Mouse (Mus musculus) kidney, embryonic 15.5 days (tissue): ENCODE measurements around the gene Olfr1153. TPM values are rescaled to one million over a fixed set of nuclear protein-coding genes. Genes with fewer than 3 reads are reported as not detected.

ENCODE experiments used
- ATAC-seq: fragments of 200-750 bp; cut with Nextera tagmentation; replicated peaks from 2 replicates; pipeline ENCODE4 v1.8.0; 2017; ENCODE audit warnings: moderate TSS enrichment; ENCODE audit not compliant: low FRiP score
- H3K27ac ChIP-seq: fragments of 300-500 bp; sonication (generic); 2 replicates; pipeline ENCODE4 v1.5.1; 2015; ENCODE audit warnings: mild to moderate bottlenecking, inconsistent platforms
- H3K27me3 ChIP-seq: fragments of 300-500 bp; sonication (generic); 2 replicates; pipeline ENCODE4 v1.6.1; 2015; ENCODE audit warnings: inconsistent platforms
- H3K36me3 ChIP-seq: fragments of 300-500 bp; sonication (generic); 2 replicates; pipeline ENCODE4 v1.6.1; 2015; ENCODE audit warnings: inconsistent platforms
- H3K4me1 ChIP-seq: fragments of 300-500 bp; sonication (generic); 2 replicates; pipeline ENCODE4 v1.6.1; 2015; ENCODE audit warnings: inconsistent platforms
- H3K4me2 ChIP-seq: fragments of 300-500 bp; sonication (generic); 2 replicates; pipeline ENCODE4 v1.6.1; 2015; ENCODE audit warnings: moderate library complexity, mild to moderate bottlenecking, inconsistent platforms
- H3K4me3 ChIP-seq: fragments of 300-500 bp; sonication (generic); replicated peaks from 2 replicates; pipeline ENCODE4 v1.5.1; 2015; ENCODE audit warnings: mild to moderate bottlenecking, inconsistent platforms
- H3K9ac ChIP-seq: fragments of 300-500 bp; sonication (generic); 2 replicates; pipeline ENCODE4 v1.6.1; 2015; ENCODE audit warnings: mild to moderate bottlenecking, inconsistent platforms
- H3K9me3 ChIP-seq: fragments of 300-500 bp; sonication (generic); replicated peaks from 2 replicates; pipeline ENCODE4 v1.6.1; 2016; ENCODE audit warnings: inconsistent platforms
- WGBS: fragments of 180-500 bp; shearing (Covaris S2); methylation state at CpG from one replicate; pipeline ENCODE4 v1.1.7; 2015; ENCODE audit warnings: mixed read lengths; 5-methylcytosine and 5-hydroxymethylcytosine counted together
- polyA plus RNA-seq: library from polyadenylated mRNA; unstranded; fragments of >200 nt; fragmentation: Nextera tagmentation; extraction: Ambion mirVana; gene quantifications from 2 replicates; pipeline ENCODE4 v1.2.1, GENCODE M21; 2015

Olfr1153 gene
- not detected in 2 replicates for polyA plus RNA-seq

DNA sequence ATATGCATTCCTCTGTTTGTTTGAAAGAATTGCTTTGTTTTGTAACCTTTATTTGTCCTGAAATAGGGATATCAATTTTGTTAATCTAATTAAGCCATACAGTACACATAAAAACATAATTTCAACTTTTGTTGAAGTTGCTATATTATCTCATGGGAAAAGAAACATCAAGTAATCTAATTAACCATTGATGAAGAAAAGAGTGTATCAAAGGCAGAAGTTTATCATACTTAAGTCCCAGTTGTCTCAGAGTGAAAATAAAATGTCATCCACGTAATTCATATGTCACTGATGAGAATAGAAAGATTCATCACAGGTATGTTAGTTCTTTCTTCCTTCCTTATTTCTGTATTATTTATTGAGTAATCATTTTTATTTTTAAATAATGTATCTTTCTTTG is at the start of gene Olfr1153:
Gene Olfr1153, plus strand, starts transcription at position 301 of the 400 bp plus-strand sequence.
- H3K9ac ChIP-seq, result no peak within 1 kb of the TSS
- no peak within 1 kb of the TSS for H3K4me2 ChIP-seq
- no peak within 1 kb of the TSS for H3K4me3 ChIP-seq
- no peak within 1 kb of the TSS for H3K27ac ChIP-seq
- no peaks in the 10 kb centered on the region for H3K27me3 ChIP-seq
- ATAC-seq, result no peak
- H3K36me3 ChIP-seq, result no peaks in the 10 kb centered on the region
- H3K4me1 ChIP-seq, result no peaks in the 10 kb centered on the region
- no peaks in the 10 kb centered on the region for H3K9me3 ChIP-seq
- WGBS, result 77% methylated on average over 1 of the region's 1 CpGs

DNA sequence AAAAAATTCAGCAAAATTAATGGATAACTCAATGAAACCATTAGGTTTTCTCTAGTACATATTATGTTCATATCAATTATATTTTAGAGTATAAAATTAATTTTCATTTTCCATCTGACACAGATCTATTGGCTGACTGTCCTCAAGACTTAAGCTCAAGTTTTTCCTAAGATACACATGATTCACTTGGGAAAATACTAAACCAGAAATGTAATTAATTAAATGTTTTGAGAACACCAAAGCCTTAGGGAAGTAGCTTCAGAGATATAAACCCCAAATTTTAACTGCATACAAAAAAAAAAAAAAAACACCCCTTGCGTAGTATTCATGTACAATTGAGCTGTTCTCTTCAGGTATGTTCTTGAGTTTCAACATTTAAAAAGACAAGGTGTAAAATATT is 39.2 kb upstream of the Olfr1153 start, which contains the start of gene Olfr1151:
Gene Olfr1151, plus strand, starts transcription at position 301 of the 400 bp plus-strand sequence.
- no peak within 1 kb of the TSS for H3K27ac ChIP-seq
- H3K36me3 ChIP-seq, result no peaks in the 10 kb centered on the region
- no peaks in the 10 kb centered on the region for H3K9me3 ChIP-seq
- WGBS, result 92% methylated on average over 1 of the region's 1 CpGs
- H3K27me3 ChIP-seq, result no peaks in the 10 kb centered on the region
- H3K4me1 ChIP-seq, result no peaks in the 10 kb centered on the region
- no peak for ATAC-seq
- no peak within 1 kb of the TSS for H3K4me3 ChIP-seq
- no peak within 1 kb of the TSS for H3K9ac ChIP-seq
- H3K4me2 ChIP-seq, result no peak within 1 kb of the TSS

DNA sequence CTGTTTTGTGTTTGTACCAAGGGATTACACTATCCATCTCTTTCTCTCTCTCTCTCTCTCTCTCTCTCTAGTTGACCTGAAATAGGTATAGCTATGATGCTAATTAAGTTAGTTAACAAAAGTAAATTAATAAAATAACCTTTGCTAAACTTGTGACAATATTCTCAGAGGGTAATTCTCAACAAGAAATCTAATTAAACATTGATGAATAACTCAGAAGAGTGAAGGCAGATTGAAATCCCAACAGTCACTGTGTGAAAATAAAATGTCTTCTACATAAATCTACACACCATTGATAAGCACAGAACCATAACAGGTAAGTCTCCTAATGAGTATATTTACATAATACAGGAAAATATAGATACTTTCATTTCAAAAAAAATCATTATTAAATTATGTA is 28.6 kb upstream of the Olfr1153 start, which contains the start of gene Olfr1152:
Gene Olfr1152, plus strand, starts transcription at position 301 of the 400 bp plus-strand sequence.
- Histone ChIP-seq H3K27me3 (no peaks in the 10 kb centered on the region), H3K36me3 (no peaks in the 10 kb centered on the region), H3K9me3 (no peaks in the 10 kb centered on the region), H3K4me1 (no peaks in the 10 kb centered on the region), H3K27ac (no peak within 1 kb of the TSS), H3K9ac (no peak within 1 kb of the TSS), H3K4me3 (no peak within 1 kb of the TSS), H3K4me2 (no peak within 1 kb of the TSS)
- no peak for ATAC-seq

DNA sequence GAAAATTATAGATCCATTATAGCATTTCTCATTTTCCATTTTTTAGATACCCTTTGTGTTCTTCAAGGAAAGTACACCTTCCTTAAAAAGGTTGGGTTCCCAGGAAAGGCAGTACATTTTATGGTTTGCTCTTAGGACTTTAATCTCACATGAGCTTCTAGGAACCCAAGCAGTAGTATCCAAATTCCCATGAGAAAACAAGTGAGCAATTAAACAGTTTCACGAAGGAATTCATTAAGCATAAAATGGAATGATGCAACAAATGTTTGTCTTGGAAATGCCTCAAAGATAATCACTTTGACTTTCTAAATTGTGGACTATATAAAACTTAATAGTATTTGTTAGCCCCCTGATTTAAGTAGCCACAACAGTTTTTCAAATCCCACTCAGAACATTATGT is 10.3 kb downstream of the Olfr1153 start, which contains the start of gene Olfr1154:
Gene Olfr1154, minus strand, starts transcription at position 101 of the 400 bp plus-strand sequence.
- Histone ChIP-seq H3K4me3 (no peak within 1 kb of the TSS), H3K27me3 (no peaks in the 10 kb centered on the region), H3K9me3 (no peaks in the 10 kb centered on the region), H3K36me3 (no peaks in the 10 kb centered on the region), H3K27ac (no peak within 1 kb of the TSS), H3K9ac (no peak within 1 kb of the TSS), H3K4me1 (no peaks in the 10 kb centered on the region), H3K4me2 (no peak within 1 kb of the TSS)
- WGBS, result 84% methylated on average over 1 of the region's 1 CpGs
- no peak for ATAC-seq

DNA sequence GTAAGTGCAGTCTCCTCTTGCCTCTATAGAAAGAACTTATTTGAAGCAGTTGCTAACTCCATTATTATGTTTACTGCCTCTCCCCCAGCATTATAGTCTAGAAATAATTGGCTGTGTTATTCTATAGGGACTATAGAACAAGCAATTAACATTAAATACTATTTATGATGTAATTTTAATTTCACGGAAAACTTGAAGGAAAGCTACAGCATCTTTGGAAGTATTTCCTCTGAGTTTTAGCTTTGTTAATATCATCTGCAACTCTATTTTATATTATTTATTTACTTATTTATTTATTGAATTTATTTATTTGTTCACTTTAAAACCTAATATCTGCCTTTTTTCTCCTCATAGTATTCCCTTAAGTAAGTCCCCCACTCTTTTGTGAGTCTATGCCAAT is 50.3 kb downstream of the Olfr1153 start, which contains the start of gene Olfr1155:
Gene Olfr1155, minus strand, starts transcription at position 101 of the 400 bp plus-strand sequence.
- no peaks in the 10 kb centered on the region for H3K27me3 ChIP-seq
- H3K27ac ChIP-seq, result no peak within 1 kb of the TSS
- no peak within 1 kb of the TSS for H3K4me3 ChIP-seq
- H3K9me3 ChIP-seq, result no peaks in the 10 kb centered on the region
- ATAC-seq, result no peak
- WGBS, result 93% methylated on average over 1 of the region's 1 CpGs
- H3K4me1 ChIP-seq, result no peaks in the 10 kb centered on the region
- H3K36me3 ChIP-seq, result no peaks in the 10 kb centered on the region
- H3K9ac ChIP-seq, result no peak within 1 kb of the TSS
- H3K4me2 ChIP-seq, result no peak within 1 kb of the TSS

Other genes with a start within 250 kb of the Olfr1153 start
- gene Olfr1133, start 247.6 kb upstream of the Olfr1153 start, polyA plus RNA-seq, result not detected in 2 replicates
- not detected in 2 replicates for gene Olfr1134, start 236.5 kb upstream of the Olfr1153 start, polyA plus RNA-seq
- gene Olfr1135, start 221.3 kb upstream of the Olfr1153 start, polyA plus RNA-seq, result not detected in 2 replicates
- not detected in 2 replicates for gene Olfr1136, start 201.0 kb upstream of the Olfr1153 start, polyA plus RNA-seq
- not detected in 2 replicates for gene Olfr1137, start 181.8 kb upstream of the Olfr1153 start, polyA plus RNA-seq
- gene Olfr1138, start 155.0 kb upstream of the Olfr1153 start, polyA plus RNA-seq, result not detected in 2 replicates
- gene Olfr1140, start 151.2 kb upstream of the Olfr1153 start, polyA plus RNA-seq, result not detected in 2 replicates
- not detected in 2 replicates for gene Olfr1141, start 141.0 kb upstream of the Olfr1153 start, polyA plus RNA-seq
- gene Olfr152, start 115.5 kb upstream of the Olfr1153 start, polyA plus RNA-seq, result not detected in 2 replicates
- not detected in 2 replicates for gene Olfr1143, start 94.4 kb upstream of the Olfr1153 start, polyA plus RNA-seq
- gene Olfr1145, start 85.1 kb upstream of the Olfr1153 start, polyA plus RNA-seq, result not detected in 2 replicates
- not detected in 2 replicates for gene Olfr1148, start 64.4 kb upstream of the Olfr1153 start, polyA plus RNA-seq
- not detected in 2 replicates for gene Olfr1150-ps1, start 51.0 kb upstream of the Olfr1153 start, polyA plus RNA-seq
- gene Olfr1151, start 39.1 kb upstream of the Olfr1153 start, polyA plus RNA-seq, result not detected in 2 replicates
- not detected in 2 replicates for gene Olfr1152, start 28.5 kb upstream of the Olfr1153 start, polyA plus RNA-seq
- not detected in 2 replicates for gene Olfr1154, start 10.2 kb downstream of the Olfr1153 start, polyA plus RNA-seq
- gene Olfr1155, start 50.2 kb downstream of the Olfr1153 start, polyA plus RNA-seq, result not detected in 2 replicates
- not detected in 2 replicates for gene Olfr1156, start 58.1 kb downstream of the Olfr1153 start, polyA plus RNA-seq
- not detected in 2 replicates for gene Olfr1157, start 73.3 kb downstream of the Olfr1153 start, polyA plus RNA-seq
- gene Olfr74, start 79.7 kb downstream of the Olfr1153 start, polyA plus RNA-seq, result not detected in 2 replicates
- gene Olfr1158, start 95.2 kb downstream of the Olfr1153 start, polyA plus RNA-seq, result not detected in 2 replicates
- not detected in 2 replicates for gene Olfr1160, start 113.3 kb downstream of the Olfr1153 start, polyA plus RNA-seq
- not detected in 2 replicates for gene Olfr1161, start 127.8 kb downstream of the Olfr1153 start, polyA plus RNA-seq
- 0.05 TPM in 2 replicates for gene Olfr73, start 142.7 kb downstream of the Olfr1153 start, polyA plus RNA-seq
- not detected in 2 replicates for gene Olfr1162, start 156.2 kb downstream of the Olfr1153 start, polyA plus RNA-seq
- not detected in 2 replicates for gene Olfr1163, start 176.9 kb downstream of the Olfr1153 start, polyA plus RNA-seq
- not detected in 2 replicates for gene Olfr1164, start 199.0 kb downstream of the Olfr1153 start, polyA plus RNA-seq
- not detected in 2 replicates for gene Olfr1166, start 233.3 kb downstream of the Olfr1153 start, polyA plus RNA-seq